Mouse (Mus musculus) limb, embryonic 14.5 days (tissue): ENCODE measurements around the gene Exosc1. TPM values are rescaled to one million over a fixed set of nuclear protein-coding genes. Genes with fewer than 3 reads are reported as not detected.

Experiments used
- ATAC-seq: fragments of 200-750 bp; cut with Nextera tagmentation; 2 replicates; pipeline ENCODE4 v1.8.0; 2017; ENCODE audit warnings: low read depth, moderate number of reproducible peaks, moderate TSS enrichment; ENCODE audit not compliant: low FRiP score
- DNase-seq: peaks from one replicate; pipeline ENCODE4 v3.0.0-alpha.2; 2015; ENCODE audit warnings: low spot score
- H3K27ac ChIP-seq: fragments of 300-500 bp; sonication (generic); replicated peaks from 2 replicates; pipeline ENCODE4 v1.5.1; 2014; ENCODE audit warnings: low read depth, mild to moderate bottlenecking, low read length, moderate library complexity, mixed read lengths
- H3K27me3 ChIP-seq: fragments of 300-500 bp; sonication (generic); 2 replicates; pipeline ENCODE4 v1.6.1; 2014; ENCODE audit warnings: low read length, mixed read lengths; ENCODE audit not compliant: control insufficient read depth, insufficient read depth
- H3K36me3 ChIP-seq: fragments of 300-500 bp; sonication (generic); 2 replicates; pipeline ENCODE4 v1.6.1; 2014; ENCODE audit warnings: mild to moderate bottlenecking, low read length, moderate library complexity, mixed read lengths; ENCODE audit not compliant: control insufficient read depth, insufficient read depth
- H3K4me1 ChIP-seq: fragments of 300-500 bp; sonication (generic); 2 replicates; pipeline ENCODE4 v1.6.1; 2014; ENCODE audit warnings: antibody characterized with exemption, low read length, mixed read lengths; ENCODE audit not compliant: control insufficient read depth, insufficient read depth
- H3K4me2 ChIP-seq: fragments of 300-500 bp; sonication (generic); replicated peaks from 2 replicates; pipeline ENCODE4 v1.6.1; 2014; ENCODE audit warnings: low read depth, mild to moderate bottlenecking, low read length, moderate library complexity; ENCODE audit not compliant: severe bottlenecking
- H3K4me3 ChIP-seq: fragments of 300-500 bp; sonication (generic); replicated peaks from 2 replicates; pipeline ENCODE4 v1.5.1; 2014; ENCODE audit warnings: low read length
- H3K9ac ChIP-seq: fragments of 300-500 bp; sonication (generic); 2 replicates; pipeline ENCODE4 v1.6.1; 2014; ENCODE audit warnings: mild to moderate bottlenecking, low read depth, low read length, moderate library complexity; ENCODE audit not compliant: severe bottlenecking
- H3K9me3 ChIP-seq: fragments of 300-500 bp; sonication (generic); 2 replicates; pipeline ENCODE4 v1.6.1; 2016; ENCODE audit warnings: low read length; ENCODE audit not compliant: control insufficient read depth
- POLR2A ChIP-seq: fragments of 200-500 bp; IDR thresholded peaks from 2 replicates; pipeline ENCODE4 v1.8.0; 2012; ENCODE audit warnings: inconsistent platforms, mild to moderate bottlenecking, moderate library complexity, borderline replicate concordance; ENCODE audit not compliant: insufficient read depth, insufficient read length; ENCODE audit errors: extremely low read depth
- WGBS: fragments of 180-500 bp; shearing (Covaris S2); extraction: QIAGEN DNeasy Blood & Tissue Kit; methylation state at CpG from one replicate; pipeline ENCODE4 v1.1.7; 2014; 5-methylcytosine and 5-hydroxymethylcytosine counted together
- polyA plus RNA-seq, 2 experiments: library from polyadenylated mRNA; depleted of rRNA in 1 of 2; stranded (reverse) in 1 of 2; unstranded in 1 of 2; fragments of >200 nt; fragmentation: Nextera tagmentation in 1 of 2; extraction: Ambion mirVana in 1 of 2; gene quantifications; 2 replicates each; pipeline versions ENCODE4 v1.2.1 to v1.2.3; 2012 to 2014

Gene Exosc1
- polyA plus RNA-seq, 2 experiments, result 40.1 to 76.1 TPM

DNA sequence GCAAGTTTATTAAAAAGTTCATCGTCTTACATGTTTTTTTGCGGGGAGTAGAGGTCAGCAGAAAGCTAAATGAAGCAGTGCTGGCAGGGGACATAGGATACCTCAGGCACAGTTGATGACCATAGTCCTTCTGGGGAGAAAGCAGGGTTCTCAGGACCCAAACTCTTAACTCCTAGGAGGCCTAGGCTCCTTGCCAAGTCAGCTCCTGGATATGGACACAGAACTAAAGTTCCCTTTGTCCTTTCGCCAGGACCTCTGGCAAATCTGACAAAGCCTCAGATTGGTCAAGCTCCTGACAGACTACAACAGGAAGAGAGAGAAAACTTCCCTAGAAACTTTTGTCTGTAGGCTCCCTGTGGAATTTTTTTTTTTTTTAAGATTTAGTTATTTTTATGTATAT, 24.5 kb downstream of the Exosc1 start:
- Histone ChIP-seq H3K4me2 (no peak overlapping the region), H3K9ac (no peak overlapping the region), H3K9me3 (no peaks in the 10 kb centered on the region), H3K4me1 (peaks cover 8% of the 10 kb centered on the region), H3K36me3 (no peaks in the 10 kb centered on the region), H3K27me3 (no peaks in the 10 kb centered on the region), H3K27ac (no peak overlapping the region), H3K4me3 (no peak overlapping the region)
- 92% methylated on average over 3 of the region's 3 CpGs for WGBS
- no peak for DNase-seq
- TF ChIP-seq POLR2A, result no peak
- no peak for ATAC-seq

DNA sequence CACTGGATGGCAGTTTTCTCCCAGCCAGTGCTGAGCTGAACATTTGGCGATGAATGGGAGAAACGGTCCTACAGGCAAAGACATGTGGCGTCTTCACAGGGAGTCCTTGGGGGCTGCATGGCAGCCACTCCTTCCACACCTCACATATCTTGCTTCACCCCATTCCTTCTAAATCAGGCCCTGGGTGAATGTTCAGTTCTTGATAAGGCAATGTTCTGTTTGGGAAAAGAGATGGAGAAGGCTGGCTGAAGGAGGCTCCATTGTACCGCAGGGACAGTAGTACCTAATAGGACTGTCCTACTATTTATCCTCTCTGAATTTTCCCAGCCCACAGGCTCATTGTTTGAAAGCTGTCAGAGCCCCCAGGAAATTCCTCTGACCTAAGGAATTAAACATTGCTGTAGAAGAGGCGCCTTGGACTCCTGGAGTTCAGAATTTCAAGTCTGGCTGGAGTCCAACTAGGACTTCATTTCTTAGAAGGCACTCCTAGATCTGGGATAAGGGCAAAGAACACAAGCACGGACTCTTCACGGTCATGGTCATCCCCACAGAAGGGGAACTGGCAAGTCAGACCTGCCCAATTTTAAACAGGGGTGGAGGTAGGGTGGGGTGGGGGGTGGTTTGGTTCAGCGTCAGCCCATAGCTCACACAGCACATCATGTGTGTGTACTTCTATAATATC, 26.0 kb downstream of the Exosc1 start:
- no peak for DNase-seq
- Histone ChIP-seq H3K4me1 (no peaks in the 10 kb centered on the region), H3K27me3 (no peaks in the 10 kb centered on the region), H3K27ac (no peak overlapping the region), H3K4me3 (no peak overlapping the region), H3K4me2 (no peak overlapping the region), H3K36me3 (no peaks in the 10 kb centered on the region), H3K9ac (no peak overlapping the region), H3K9me3 (no peaks in the 10 kb centered on the region)
- 42% methylated on average over 8 of the region's 8 CpGs for WGBS
- ATAC-seq, result no peak
- no peak for TF ChIP-seq POLR2A

DNA sequence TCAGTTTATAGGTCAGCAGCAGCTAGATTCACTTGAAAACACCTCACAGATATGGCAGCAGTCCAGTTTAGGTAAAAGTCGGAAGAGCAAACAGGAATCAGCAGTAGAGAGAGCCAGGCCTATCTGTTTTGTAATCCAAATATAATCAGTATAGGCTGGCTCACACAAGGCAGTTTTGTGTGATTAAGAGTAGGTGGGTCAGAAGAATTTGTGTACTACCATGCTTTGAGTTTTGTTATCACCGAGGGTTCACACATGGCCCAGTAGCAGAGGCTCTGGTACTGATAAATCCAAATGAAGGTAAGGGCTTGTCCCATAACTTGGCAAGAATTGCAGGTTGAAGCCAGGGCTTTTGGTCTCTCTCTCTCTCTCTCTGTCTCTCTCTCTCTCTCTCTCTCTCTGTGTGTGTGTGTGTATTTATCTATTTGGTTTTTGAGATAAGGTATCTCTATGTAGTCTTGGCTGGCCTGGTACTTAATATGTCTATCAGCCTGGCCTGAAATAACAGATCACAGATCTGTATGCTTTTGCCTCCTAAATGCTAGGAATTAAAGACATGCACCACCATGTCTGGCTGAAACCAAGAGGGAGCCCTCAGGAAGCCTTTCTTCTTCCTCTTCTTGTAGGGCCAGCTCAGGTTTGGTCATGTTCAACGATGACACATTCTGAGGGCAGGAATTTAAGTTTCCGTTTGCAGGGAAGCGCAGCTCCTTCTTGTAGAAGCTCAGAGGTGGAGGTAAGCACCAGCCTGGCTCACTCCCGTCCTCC, 26.7 kb downstream of the Exosc1 start:
- Histone ChIP-seq H3K4me3 (no peak overlapping the region), H3K36me3 (no peaks in the 10 kb centered on the region), H3K9ac (no peak overlapping the region), H3K4me2 (no peak overlapping the region), H3K4me1 (no peaks in the 10 kb centered on the region), H3K9me3 (no peaks in the 10 kb centered on the region), H3K27ac (no peak overlapping the region), H3K27me3 (no peaks in the 10 kb centered on the region)
- DNase-seq (no peak), ATAC-seq (no peak)
- WGBS, result 60% methylated on average over 6 of the region's 6 CpGs
- TF ChIP-seq POLR2A, result no peak

DNA sequence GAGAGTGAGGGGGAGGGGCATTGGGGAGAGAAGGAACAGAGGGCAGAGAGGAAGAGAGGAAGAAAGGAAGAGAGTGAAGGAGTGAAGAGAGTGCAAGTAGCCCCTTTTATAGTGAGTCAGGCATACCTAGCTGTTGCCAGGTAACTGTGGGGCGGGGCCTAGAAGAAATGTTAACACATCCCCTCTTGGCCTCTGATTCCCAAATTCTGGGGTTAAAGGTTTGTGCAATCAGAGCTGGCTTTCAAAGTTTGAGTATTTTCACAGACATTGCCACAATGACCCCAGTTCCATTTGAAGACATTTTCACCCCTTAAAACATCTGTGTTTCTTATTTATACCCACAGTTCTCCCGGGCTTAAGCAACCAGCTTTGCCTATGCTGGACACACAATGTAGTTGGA, 28.0 kb downstream of the Exosc1 start:
- ATAC-seq, result no peak
- no peak for TF ChIP-seq POLR2A
- WGBS, result 77% methylated on average over 2 of the region's 2 CpGs

DNA sequence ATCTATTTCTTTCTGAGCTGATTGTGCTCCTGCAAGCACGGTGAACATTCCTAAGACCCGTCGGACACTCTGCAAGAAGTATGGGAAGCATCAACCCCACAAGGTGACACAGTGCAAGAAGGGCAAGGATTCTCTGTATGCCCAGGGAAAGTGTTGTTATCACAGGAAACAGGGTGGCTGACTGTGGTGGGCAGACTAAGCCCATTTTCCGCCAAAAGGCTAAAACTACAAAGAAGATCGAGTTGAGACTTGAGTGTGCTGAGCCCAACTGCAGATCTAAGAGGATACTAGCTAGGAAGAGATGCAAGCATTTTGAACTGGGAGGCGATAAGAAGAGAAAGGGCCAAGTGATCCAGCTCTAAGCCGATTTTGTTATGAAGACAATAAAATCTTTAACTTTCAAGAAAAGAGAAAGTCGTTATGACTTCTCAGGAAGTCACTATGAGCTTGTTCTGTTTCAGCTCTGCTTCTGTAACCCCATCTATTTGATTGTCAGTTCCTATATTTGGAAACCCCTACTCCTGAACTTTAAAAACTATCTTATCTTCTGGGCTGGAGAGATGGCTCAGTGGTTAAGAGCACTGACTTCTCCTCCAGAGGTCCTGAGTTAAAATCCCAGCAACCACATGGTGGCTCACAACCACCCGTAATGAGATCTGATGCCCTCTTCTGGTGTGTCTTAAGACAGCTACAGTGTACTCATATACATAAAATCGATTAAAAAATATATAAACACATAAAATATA, 30.2 kb downstream of the Exosc1 start:
- H3K9me3 ChIP-seq, result no peaks in the 10 kb centered on the region
- H3K27me3 ChIP-seq, result no peaks in the 10 kb centered on the region
- no peak for ATAC-seq
- H3K36me3 ChIP-seq, result no peaks in the 10 kb centered on the region
- H3K4me3 ChIP-seq, result no peak overlapping the region
- no peak overlapping the region for H3K27ac ChIP-seq
- 86% methylated on average over 10 of the region's 10 CpGs for WGBS
- DNase-seq, result no peak
- no peak overlapping the region for H3K9ac ChIP-seq
- no peaks in the 10 kb centered on the region for H3K4me1 ChIP-seq
- H3K4me2 ChIP-seq, result no peak overlapping the region
- no peak for TF ChIP-seq POLR2A

More for the DNA sequence above, 28.0 kb downstream of the Exosc1 start:
- H3K4me2 ChIP-seq, result no peak overlapping the region
- H3K4me1 ChIP-seq, result no peaks in the 10 kb centered on the region
- H3K9ac ChIP-seq, result no peak overlapping the region
- H3K4me3 ChIP-seq, result no peak overlapping the region
- H3K27me3 ChIP-seq, result no peaks in the 10 kb centered on the region
- no peaks in the 10 kb centered on the region for H3K9me3 ChIP-seq
- no peak overlapping the region for H3K27ac ChIP-seq
- no peak for DNase-seq
- H3K36me3 ChIP-seq, result no peaks in the 10 kb centered on the region
